Mouse (Mus musculus) lung, adult 2 months (tissue): ENCODE measurements at regions not wholly inside any gene's neighbourhood (a gene's known extent, or its start where the extent isn't known, plus 50 kb on each side); places are given as distances from the start of the nearest gene placed in this dataset.

Experiments used
- DNase-seq: peaks from one replicate; pipeline ENCODE4 v3.0.0; 2022
- H3K4me1 ChIP-seq: fragments of 200-500 bp; 2 replicates; pipeline ENCODE4 v1.6.1; 2011; ENCODE audit warnings: low read length; ENCODE audit not compliant: control insufficient read depth, insufficient read depth
- H3K4me3 ChIP-seq: fragments of 200-500 bp; replicated peaks from 2 replicates; pipeline ENCODE3; 2011; ENCODE audit warnings: low read depth, mild to moderate bottlenecking, control low read depth, low read length; ENCODE audit errors: extremely low read depth
- CTCF ChIP-seq: fragments of 200-500 bp; IDR thresholded peaks from 2 replicates; pipeline ENCODE4 v1.5.1; 2011; ENCODE audit warnings: mild to moderate bottlenecking, low read length, control low read depth; ENCODE audit not compliant: insufficient read depth
- POLR2A ChIP-seq: fragments of 200-500 bp; IDR thresholded peaks from 2 replicates; pipeline ENCODE4 v1.6.1; 2011; ENCODE audit warnings: low read depth, mild to moderate bottlenecking, control low read depth, low read length, borderline replicate concordance; ENCODE audit errors: extremely low read depth
- WGBS: fragments of 180-500 bp; shearing (Covaris S2); methylation state at CpG from one replicate; pipeline ENCODE4 v1.1.7; 2018; 5-methylcytosine and 5-hydroxymethylcytosine counted together

DNA sequence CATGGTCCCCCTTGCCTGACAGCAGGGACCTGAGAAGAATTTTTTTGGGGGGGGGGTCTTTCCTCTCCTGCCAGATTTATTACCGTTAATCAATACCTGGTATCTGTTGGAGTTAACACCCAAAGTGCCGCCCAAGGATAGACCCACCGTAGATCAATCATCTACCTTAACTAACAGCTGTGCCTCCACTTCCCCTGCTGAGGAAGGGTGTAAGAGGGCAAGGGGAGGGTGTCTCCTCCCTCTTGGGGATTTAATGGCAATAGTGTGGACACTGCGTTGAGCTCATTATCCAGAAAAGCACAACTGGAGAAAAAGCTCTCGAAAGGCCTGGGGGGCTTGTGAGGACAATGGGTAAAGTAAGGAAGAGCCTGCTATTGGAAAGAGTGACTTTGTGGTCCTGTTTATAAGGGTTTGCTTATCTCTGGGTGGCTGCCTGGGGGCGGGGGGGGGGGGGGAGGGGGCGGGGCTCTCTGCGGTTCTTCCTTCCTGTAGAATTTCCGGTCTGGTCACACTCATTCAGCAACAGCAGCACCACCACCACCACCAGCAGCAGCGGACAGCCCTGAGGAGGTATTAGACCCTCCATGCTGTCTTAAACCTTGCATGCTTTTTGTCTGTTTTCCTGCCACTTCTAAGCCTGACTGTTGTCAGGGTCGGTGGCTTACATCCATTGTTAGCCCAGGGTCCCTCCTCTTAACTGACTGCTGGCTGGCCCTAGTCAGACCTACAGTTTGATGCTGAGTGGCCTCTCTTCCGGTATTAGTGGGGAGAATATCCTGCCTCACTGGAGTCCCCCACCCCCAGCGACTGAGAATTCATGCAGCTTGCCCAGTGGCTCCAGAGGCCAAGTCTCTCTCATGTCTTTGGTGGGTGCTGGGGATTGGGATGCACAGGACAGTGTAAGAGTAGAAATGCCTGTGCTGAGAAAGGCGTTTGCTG, 138.0 kb upstream of the Lemd2 start:
- WGBS = 27% methylated on average over 13 of the region's 14 CpGs
- TF ChIP-seq CTCF (no peak), POLR2A (no peak)
- H3K4me3 ChIP-seq = no peak overlapping the region

DNA sequence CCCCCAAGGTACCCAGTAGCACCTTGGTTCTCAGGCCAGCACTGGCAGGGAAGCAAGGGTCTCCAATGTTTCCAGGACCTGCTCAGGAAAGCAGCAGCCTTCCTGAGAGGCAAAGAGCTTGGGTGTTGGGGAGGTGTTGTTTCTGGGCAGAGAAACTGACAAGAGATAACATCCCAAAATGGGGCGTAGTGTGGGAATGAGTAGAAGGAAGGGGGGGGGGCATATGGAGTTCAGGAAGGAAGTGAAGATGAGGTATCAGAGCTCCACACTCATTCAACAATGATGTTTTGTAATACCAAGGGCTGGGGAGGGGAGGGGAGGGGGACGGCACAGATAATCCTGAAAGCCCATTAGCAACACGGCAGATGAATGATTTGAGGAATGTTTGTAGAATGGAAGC, 135.6 kb upstream of the Lemd2 start:
- no peaks in the 10 kb centered on the region; the same call in 1 of the 2 replicates for H3K4me1 ChIP-seq
- TF ChIP-seq CTCF = no peak
- TF ChIP-seq POLR2A = no peak
- no peak for DNase-seq
- WGBS = 51% methylated on average over 3 of the region's 3 CpGs
- H3K4me3 ChIP-seq = no peak overlapping the region

More for the DNA sequence above, 138.0 kb upstream of the Lemd2 start:
- no peaks in the 10 kb centered on the region; the same call in 1 of the 2 replicates for H3K4me1 ChIP-seq
- DNase-seq = no peak

DNA sequence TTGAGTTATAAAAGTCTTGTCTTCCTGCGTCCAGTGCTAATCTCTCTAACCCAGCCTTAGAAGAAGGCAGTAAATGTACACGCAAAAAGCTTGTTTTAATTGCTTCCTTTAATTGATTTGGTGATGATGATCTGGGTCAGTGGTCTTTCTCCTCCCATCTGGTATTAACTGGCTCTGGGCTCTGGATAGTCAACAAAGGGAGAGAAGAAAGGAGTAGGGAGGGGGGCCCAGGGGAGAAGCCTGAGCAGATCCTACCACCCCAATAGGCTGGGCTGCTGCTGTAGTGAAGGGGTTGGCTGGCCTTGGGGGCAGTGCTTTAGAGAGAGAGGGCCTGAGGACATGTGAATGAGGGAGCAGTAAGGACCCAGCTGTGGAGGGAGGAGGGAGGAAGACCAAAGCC, 135.0 kb upstream of the Lemd2 start:
- WGBS = 81% methylated on average over 2 of the region's 2 CpGs
- no peak for TF ChIP-seq POLR2A
- TF ChIP-seq CTCF = no peak
- no peak for DNase-seq
- Histone ChIP-seq H3K4me3 (no peak overlapping the region), H3K4me1 (no peaks in the 10 kb centered on the region; the same call in 1 of the 2 replicates)

DNA sequence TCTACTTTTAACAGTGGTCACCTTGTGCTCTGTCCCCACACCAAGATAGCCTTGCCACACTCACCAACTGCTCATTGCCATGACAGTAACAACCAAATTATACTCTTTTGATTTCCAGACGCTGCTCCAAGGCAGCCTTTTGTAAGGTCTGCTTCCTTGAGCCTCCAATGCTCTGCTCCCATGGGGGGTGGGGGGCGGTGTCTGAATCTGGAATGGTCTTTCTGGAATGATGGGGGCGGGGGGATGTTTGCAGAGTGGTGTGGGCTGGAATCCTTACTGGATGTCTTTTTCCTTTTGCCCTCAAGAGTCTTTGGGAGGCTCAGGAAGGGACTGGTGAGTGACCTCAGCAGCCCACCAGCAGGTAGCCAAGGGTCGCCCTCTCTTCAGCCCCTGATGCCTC, 131.4 kb upstream of the Lemd2 start:
- 59% methylated on average over 4 of the region's 4 CpGs for WGBS
- no peak overlapping the region for H3K4me3 ChIP-seq
- no peak for TF ChIP-seq CTCF
- no peak for TF ChIP-seq POLR2A
- H3K4me1 ChIP-seq = no peaks in the 10 kb centered on the region
- DNase-seq = no peak

DNA sequence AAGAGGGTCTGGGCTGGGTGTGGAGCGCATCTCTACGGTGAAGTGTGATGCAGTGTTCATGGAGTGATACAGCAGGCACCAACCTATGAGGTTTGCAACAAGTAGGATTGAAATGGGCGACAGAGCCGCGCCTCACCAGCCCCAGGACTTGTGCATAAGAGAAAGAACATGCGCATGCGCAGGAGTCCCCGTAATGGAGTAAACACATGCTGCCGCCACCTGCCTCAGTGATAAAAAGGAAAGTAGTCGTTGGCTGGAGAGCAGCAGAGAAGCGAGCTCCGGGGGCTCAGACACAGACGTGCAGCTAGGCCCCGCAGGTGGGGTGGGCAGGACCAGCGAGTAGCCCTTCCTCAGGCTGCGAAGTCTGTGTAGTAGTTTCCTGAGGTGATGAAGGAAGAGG, 129.3 kb upstream of the Lemd2 start:
- TF ChIP-seq CTCF (no peak), POLR2A (no peak)
- WGBS = 82% methylated on average over 16 of the region's 16 CpGs
- H3K4me3 ChIP-seq = no peak overlapping the region
- no peaks in the 10 kb centered on the region for H3K4me1 ChIP-seq
- DNase-seq = no peak

DNA sequence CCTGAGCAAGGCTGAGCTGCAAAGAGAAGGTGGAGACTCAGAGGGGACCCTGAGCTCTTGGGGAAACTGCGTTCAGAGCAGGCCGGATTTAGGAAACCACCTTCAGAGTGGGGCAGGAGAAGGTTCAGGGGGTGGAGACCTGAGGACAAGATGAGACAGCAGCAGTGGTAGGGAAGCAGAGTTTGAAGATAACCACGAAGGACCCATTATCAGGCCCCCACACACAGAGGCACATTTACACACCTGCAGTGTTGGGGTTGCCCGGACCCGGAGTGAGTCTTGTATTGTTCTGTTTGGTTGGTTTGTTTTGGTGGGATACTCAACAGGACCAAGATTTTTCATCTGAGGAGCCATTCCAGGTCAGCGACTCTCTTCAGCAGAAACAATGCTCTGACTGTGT, 128.9 kb upstream of the Lemd2 start:
- no peak for TF ChIP-seq CTCF
- no peak for TF ChIP-seq POLR2A
- no peak for DNase-seq
- no peaks in the 10 kb centered on the region for H3K4me1 ChIP-seq
- no peak overlapping the region for H3K4me3 ChIP-seq
- WGBS = 74% methylated on average over 6 of the region's 6 CpGs

DNA sequence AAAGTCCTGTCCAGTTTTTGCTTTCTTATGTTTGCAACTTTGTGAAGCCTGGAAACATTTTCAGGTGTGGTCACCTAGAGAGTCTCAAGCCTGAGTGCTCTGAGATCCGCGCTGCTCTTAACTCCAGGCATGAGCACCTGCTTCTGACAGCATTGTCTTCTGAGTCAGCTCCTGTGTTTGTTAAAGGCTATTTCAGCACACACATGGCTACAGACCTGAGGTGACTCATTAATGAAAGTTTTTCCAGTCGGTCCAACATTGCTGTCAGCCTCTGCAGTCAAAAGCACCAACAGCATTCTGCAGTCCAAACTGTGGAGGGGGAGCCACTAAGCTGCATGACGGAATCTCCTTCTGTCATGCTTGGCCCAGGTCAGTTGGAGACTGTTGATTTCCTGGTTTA, 127.8 kb upstream of the Lemd2 start:
- WGBS = 70% methylated on average over 4 of the region's 4 CpGs
- TF ChIP-seq POLR2A = no peak
- Histone ChIP-seq H3K4me3 (no peak overlapping the region), H3K4me1 (no peaks in the 10 kb centered on the region)
- DNase-seq = no peak

DNA sequence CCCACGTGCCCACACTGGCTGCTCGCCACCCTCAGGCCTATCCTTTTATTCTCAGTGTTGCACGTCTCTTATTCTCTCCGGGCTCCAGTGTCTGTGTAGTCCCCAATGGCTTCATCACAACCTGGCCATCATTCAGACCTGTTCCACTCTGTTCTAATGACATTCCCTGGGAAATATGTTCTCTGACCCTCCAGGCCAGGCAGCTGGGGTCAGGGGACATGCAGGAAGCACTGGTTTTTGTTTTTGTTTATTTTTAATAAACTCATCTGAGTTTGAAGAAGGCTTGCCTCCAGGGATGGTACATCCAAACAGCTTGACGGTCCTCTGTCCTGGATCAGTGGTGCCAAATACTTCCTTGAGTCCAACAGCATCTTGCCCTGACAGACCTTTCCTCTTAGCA, 127.4 kb upstream of the Lemd2 start:
- no peak for DNase-seq
- TF ChIP-seq CTCF (no peak), POLR2A (no peak)
- WGBS = 70% methylated on average over 5 of the region's 5 CpGs
- Histone ChIP-seq H3K4me3 (no peak overlapping the region), H3K4me1 (no peaks in the 10 kb centered on the region)

DNA sequence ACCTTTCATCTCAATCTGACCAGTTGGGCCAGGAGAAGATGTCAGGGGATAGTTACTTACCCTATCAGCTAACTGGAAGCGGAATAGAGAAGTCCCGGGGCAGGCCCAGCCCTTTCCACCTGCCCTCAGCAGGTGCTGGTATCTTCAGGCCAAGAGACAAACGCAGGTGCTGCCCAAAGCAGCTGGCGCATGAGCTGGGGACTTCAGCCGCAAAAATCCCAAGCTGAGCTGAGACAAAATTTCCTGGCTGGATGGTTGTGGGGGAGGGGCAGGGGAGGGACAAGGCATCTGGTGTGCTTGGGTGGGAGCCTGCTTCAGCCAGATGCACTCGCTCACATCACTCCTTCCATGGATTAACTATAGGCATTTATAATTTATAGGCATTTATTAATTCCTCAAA, 125.5 kb upstream of the Lemd2 start:
- TF ChIP-seq CTCF (no peak), POLR2A (no peak)
- DNase-seq = no peak
- WGBS = 64% methylated on average over 6 of the region's 6 CpGs
- H3K4me1 ChIP-seq = 0 out of 2 replicates have a peak, but pooled peaks cover 4% of the 10 kb centered on the region
- H3K4me3 ChIP-seq = no peak overlapping the region

DNA sequence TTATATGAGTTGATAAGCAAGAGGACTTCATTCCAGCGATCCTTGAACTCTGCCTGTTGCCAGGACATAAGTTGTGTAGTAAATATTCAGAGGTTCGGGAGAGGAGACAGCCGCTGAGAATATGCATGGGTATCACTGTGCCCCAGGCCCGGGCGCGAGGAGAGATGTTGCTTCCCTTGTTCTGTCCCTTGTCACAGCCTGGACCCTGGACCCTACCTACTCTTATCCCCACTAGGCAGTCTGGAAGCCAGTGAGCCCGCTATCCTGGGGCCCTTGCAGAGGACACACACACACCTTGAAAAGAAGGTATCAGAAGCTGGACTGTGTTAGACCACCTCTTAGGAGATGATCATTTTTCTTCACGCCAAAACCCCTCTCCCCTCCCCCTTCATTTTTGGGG, 124.9 kb upstream of the Lemd2 start:
- 82% methylated on average over 8 of the region's 8 CpGs for WGBS
- TF ChIP-seq POLR2A (no peak), CTCF (no peak)
- Histone ChIP-seq H3K4me1 (0 out of 2 replicates have a peak, but pooled peaks cover 4% of the 10 kb centered on the region), H3K4me3 (no peak overlapping the region)
- DNase-seq = no peak
